Mouse (Mus musculus): ENCODE data around the gene Cpxm2. TPM values are rescaled to one million over a fixed set of nuclear protein-coding genes. Genes with fewer than 3 reads are reported as not detected.

Gene Cpxm2
- total and polyA plus RNA-seq, 3 experiments, result not detected

DNA sequence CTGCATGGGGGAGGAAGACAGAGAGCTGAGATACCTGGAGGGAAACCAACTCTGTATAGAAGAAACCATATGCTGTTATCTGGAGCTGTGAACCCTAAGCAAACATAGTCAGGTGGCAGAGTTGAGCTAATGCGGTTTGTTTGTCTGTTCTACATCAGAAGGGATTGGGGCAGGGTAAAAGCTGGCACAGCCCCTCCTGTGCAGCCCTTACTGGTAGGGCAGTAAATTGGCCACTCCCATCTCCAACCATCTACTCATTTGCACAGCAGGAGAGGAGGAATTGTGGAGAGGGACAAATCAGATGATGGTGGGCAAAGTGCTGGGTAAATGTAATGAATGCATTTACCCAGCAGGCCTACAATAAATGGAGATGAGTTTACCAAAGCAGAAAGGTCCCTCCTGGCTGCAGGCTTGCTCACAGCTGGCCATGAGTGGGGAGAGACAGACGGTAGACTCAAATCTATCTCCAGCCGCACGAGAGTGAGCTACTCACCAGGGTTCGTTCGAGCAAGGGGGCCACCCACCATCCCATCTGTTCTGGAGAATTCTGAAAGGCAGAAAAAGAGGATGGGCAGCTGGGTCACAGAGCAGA lies 122.5 kb downstream of the Cpxm2 start:
- H3K79me2 ChIP-seq (replicated peaks; ENCODE audit: control insufficient read depth, extremely low read depth, insufficient read depth, poor library complexity, severe bottlenecking), result no peaks in the 10 kb centered on the region
- dilution Hi-C loops (cut with MboI; ENCODE audit: extremely low pct_ligation_motif_present, extremely low pct_unique_long_range_greater_than_20kb, low sequenced_read_pairs), result no loop called here
- TF ChIP-seq IRF4 (IDR thresholded peaks at IDR 0.05; ENCODE audit: low read depth, low read length) (no peak), ZMIZ1 (IDR thresholded peaks at IDR 0.05; ENCODE audit: low read depth, low read length) (no peak), MAX (IDR thresholded peaks at IDR 0.05; ENCODE audit: low read length) (no peak), CHD2 (IDR thresholded peaks at IDR 0.05; ENCODE audit: low read length) (no peak), PAX5 (IDR thresholded peaks at IDR 0.05; ENCODE audit: low read length) (no peak), MAFK (IDR thresholded peaks at IDR 0.05; ENCODE audit: insufficient replicate concordance, low read length) (no peak), SIN3A (IDR thresholded peaks at IDR 0.05; ENCODE audit: low read length) (no peak), MXI1 (IDR thresholded peaks at IDR 0.05; ENCODE audit: low read depth, low read length) (no peak), NELFE (IDR thresholded peaks at IDR 0.05; ENCODE audit: low read depth, low read length) (no peak), EP300 (IDR thresholded peaks at IDR 0.05; ENCODE audit: low read length) (no peak), GABPA (IDR thresholded peaks at IDR 0.05; ENCODE audit: insufficient replicate concordance, low read depth, low read length) (no peak), TBP (conservative IDR thresholded peaks at IDR 0.05; ENCODE audit: low read depth, low read length) (no peak), JUN (IDR thresholded peaks at IDR 0.05; ENCODE audit: insufficient read depth, low read depth, low read length) (no peak), UBTF (IDR thresholded peaks at IDR 0.05; ENCODE audit: low read depth, low read length) (no peak)
- DNase-seq (ENCODE audit: extremely low read depth), result no peak
- H3K36me3 ChIP-seq (replicated peaks in 1 of 2; ENCODE audit: control insufficient read depth in 1 of 2, insufficient read depth in 1 of 2, low read length in 1 of 2), result no peaks in the 10 kb centered on the region
- H3K4me1 ChIP-seq (ENCODE audit: control insufficient read depth in 1 of 2, insufficient read depth in 2 of 2), result no peaks in the 10 kb centered on the region
- no peak overlapping the region for H3K4me2 ChIP-seq (ENCODE audit: insufficient read depth, low read depth, poor library complexity, severe bottlenecking)
- H3K9me3 ChIP-seq (replicated peaks; ENCODE audit: low read length), result no peaks in the 10 kb centered on the region
- no peak overlapping the region for H3K9ac ChIP-seq (ENCODE audit: insufficient read depth, low read depth)
- peaks cover 77% of the 10 kb centered on the region for H3K27me3 ChIP-seq (replicated peaks)
- in situ Hi-C loops (cut with MboI; ENCODE audit: low pct_ligation_motif_present, low pct_unique_long_range_greater_than_20kb, low sequenced_read_pairs), result no loop called here
- H3K27ac ChIP-seq (ENCODE audit: insufficient read depth, low read depth), result no peak overlapping the region
- H3K4me3 ChIP-seq (replicated peaks in 1 of 3; ENCODE audit: low read depth in 2 of 3, low read length in 2 of 3, poor library complexity in 1 of 3), result no peak overlapping the region

DNA sequence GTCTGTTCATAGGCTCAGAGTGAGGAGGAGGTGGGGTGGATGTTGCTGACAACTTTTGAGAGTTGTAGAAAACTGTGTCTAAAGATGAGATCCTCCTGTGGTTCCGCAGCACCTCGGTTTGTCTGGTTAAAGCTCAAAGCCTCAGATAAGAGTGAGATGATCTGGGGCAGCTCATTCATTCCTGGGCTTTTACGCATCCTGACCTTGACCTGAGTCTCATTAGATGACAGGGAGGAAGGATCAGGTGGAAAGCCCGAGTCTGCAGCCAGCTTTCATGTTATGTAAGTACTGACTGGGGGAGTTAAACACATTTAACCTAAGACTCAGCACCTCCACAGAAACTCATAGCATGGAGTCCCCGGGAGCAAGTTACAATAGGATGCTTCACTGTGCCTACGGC lies 127.9 kb downstream of the Cpxm2 start:
- DNase-seq (ENCODE audit: extremely low read depth), result no peak
- no peak overlapping the region for H3K4me2 ChIP-seq (ENCODE audit: insufficient read depth, low read depth, poor library complexity, severe bottlenecking)
- dilution Hi-C loops (cut with MboI; ENCODE audit: extremely low pct_ligation_motif_present, extremely low pct_unique_long_range_greater_than_20kb, low sequenced_read_pairs) (no loop called here), in situ Hi-C loops (cut with MboI; ENCODE audit: low pct_ligation_motif_present, low pct_unique_long_range_greater_than_20kb, low sequenced_read_pairs) (no loop called here)
- H3K9ac ChIP-seq (ENCODE audit: insufficient read depth, low read depth), result no peak overlapping the region
- H3K9me3 ChIP-seq (replicated peaks; ENCODE audit: low read length), result no peaks in the 10 kb centered on the region
- H3K27ac ChIP-seq (ENCODE audit: insufficient read depth, low read depth), result no peak overlapping the region
- H3K36me3 ChIP-seq (replicated peaks in 1 of 2; ENCODE audit: control insufficient read depth in 1 of 2, insufficient read depth in 1 of 2, low read length in 1 of 2), result no peaks in the 10 kb centered on the region
- no peaks in the 10 kb centered on the region for H3K4me1 ChIP-seq (ENCODE audit: control insufficient read depth in 1 of 2, insufficient read depth in 2 of 2)
- H3K27me3 ChIP-seq (replicated peaks), result peaks cover 77% of the 10 kb centered on the region
- no peaks in the 10 kb centered on the region for H3K79me2 ChIP-seq (replicated peaks; ENCODE audit: control insufficient read depth, extremely low read depth, insufficient read depth, poor library complexity, severe bottlenecking)
- TF ChIP-seq MEF2A (IDR thresholded peaks at IDR 0.05; ENCODE audit: borderline replicate concordance, low read depth, low read length) (no peak), POLR2AphosphoS2 (IDR thresholded peaks at IDR 0.05; ENCODE audit: low read depth, low read length) (no peak)
- no peak overlapping the region for H3K4me3 ChIP-seq (replicated peaks in 1 of 3; ENCODE audit: low read depth in 2 of 3, low read length in 2 of 3, poor library complexity in 1 of 3)
